Mouse (Mus musculus) myocyte (in vitro differentiated cells): ENCODE measurements around the gene Crk. TPM values are rescaled to one million over a fixed set of nuclear protein-coding genes. Genes with fewer than 3 reads are reported as not detected.
A peak's percentile ranks its signal among the peaks of the same experiment; 100 is the strongest.

ENCODE experiments used
- H3K27me3 ChIP-seq: one replicate; pipeline ENCODE4 v1.6.1; 2011; ENCODE audit not compliant: control insufficient read depth, insufficient read depth, insufficient read length
- H3K36me3 ChIP-seq: one replicate; pipeline ENCODE4 v1.6.1; 2011; ENCODE audit not compliant: control insufficient read depth, insufficient read depth
- H3K4me2 ChIP-seq: one replicate; pipeline ENCODE4 v1.6.1; 2011; ENCODE audit warnings: low read depth, control low read depth
- H3K4me3 ChIP-seq: one replicate; pipeline ENCODE4 v1.5.1; 2011; ENCODE audit warnings: mild to moderate bottlenecking, control low read depth, moderate library complexity
- H3K79me2 ChIP-seq: one replicate; pipeline ENCODE4 v1.6.1; 2011; ENCODE audit not compliant: control insufficient read depth, insufficient read depth
- H3ac ChIP-seq: one replicate; pipeline ENCODE4 v1.6.1; 2011; ENCODE audit not compliant: control insufficient read depth, insufficient read length
- CEBPB ChIP-seq: IDR thresholded peaks from 2 replicates; pipeline ENCODE4 v1.6.1; 2011; ENCODE audit warnings: mild to moderate bottlenecking, moderate library complexity; ENCODE audit not compliant: poor library complexity, insufficient read depth, severe bottlenecking
- E2F4 ChIP-seq: IDR thresholded peaks from one replicate; pipeline ENCODE4 v1.6.1; 2011; ENCODE audit warnings: mild to moderate bottlenecking, control low read depth, moderate library complexity; ENCODE audit not compliant: insufficient read depth
- MAX ChIP-seq: IDR thresholded peaks from one replicate; pipeline ENCODE4 v1.6.1; 2011; ENCODE audit warnings: low read depth, mild to moderate bottlenecking, control low read depth
- MYOD1 ChIP-seq, 3 experiments: IDR thresholded peaks; one replicate each; pipeline ENCODE4 v1.6.1; 2011; ENCODE audit warnings: control low read depth in 2 of 3, low read depth in 2 of 3, mild to moderate bottlenecking in 2 of 3, moderate library complexity in 1 of 3; ENCODE audit not compliant: insufficient read length in 2 of 3, control insufficient read depth in 1 of 3
- MYOG ChIP-seq, 3 experiments: IDR thresholded peaks; one replicate each; pipeline ENCODE4 v1.6.1; 2011; ENCODE audit warnings: control low read depth in 2 of 3, low read depth in 2 of 3, mild to moderate bottlenecking in 2 of 3; ENCODE audit not compliant: insufficient read length in 2 of 3, control insufficient read depth in 1 of 3, insufficient read depth in 1 of 3
- POLR2A ChIP-seq: IDR thresholded peaks from one replicate; pipeline ENCODE4 v1.6.1; 2011; ENCODE audit warnings: low read depth, mild to moderate bottlenecking, control low read depth, moderate library complexity; ENCODE audit not compliant: insufficient read length
- POLR2AphosphoS2 ChIP-seq: IDR thresholded peaks from one replicate; pipeline ENCODE4 v1.6.1; 2011; ENCODE audit warnings: low read depth, control low read depth; ENCODE audit not compliant: insufficient read length
- REST ChIP-seq: IDR thresholded peaks from one replicate; pipeline ENCODE4 v1.6.1; 2011; ENCODE audit warnings: mild to moderate bottlenecking, control low read depth, moderate library complexity; ENCODE audit not compliant: insufficient read depth, insufficient read length
- SRF ChIP-seq: IDR thresholded peaks from one replicate; pipeline ENCODE4 v1.6.1; 2011; ENCODE audit warnings: low read depth; ENCODE audit not compliant: control insufficient read depth, insufficient read length
- TCF12 ChIP-seq: IDR thresholded peaks from one replicate; pipeline ENCODE4 v1.6.1; 2011; ENCODE audit warnings: mild to moderate bottlenecking, control low read depth; ENCODE audit not compliant: poor library complexity, insufficient read depth, severe bottlenecking
- TCF3 ChIP-seq: IDR thresholded peaks from one replicate; pipeline ENCODE4 v1.6.1; 2011; ENCODE audit warnings: low read depth, control low read depth; ENCODE audit not compliant: insufficient read length
- USF1 ChIP-seq: IDR thresholded peaks from one replicate; pipeline ENCODE4 v1.6.1; 2011; ENCODE audit warnings: low read depth, mild to moderate bottlenecking, control low read depth, moderate library complexity
- polyA plus RNA-seq: library from polyadenylated mRNA; unstranded; fragments of >200 nt; fragmentation: generic; extraction: Trizol; gene quantifications from one replicate; pipeline ENCODE4 v1.2.1, GENCODE M21; 2012; ENCODE audit warnings: missing spikeins

Crk gene
- polyA plus RNA-seq, 1 experiment = 34.5 TPM

GRCm38 (mm10) chr11:75652222-75652941 is 26.7 kb upstream of the Crk start:
- Histone ChIP-seq H3K4me3 (peak overlapping the region; percentile 65), H3K4me2 (peak overlapping the region; percentile 90), H3ac (peak overlapping the region; percentile 78), H3K79me2 (peaks cover 18% of the 10 kb centered on the region), H3K36me3 (no peaks in the 10 kb centered on the region), H3K27me3 (no peaks in the 10 kb centered on the region)
- TF ChIP-seq POLR2AphosphoS2 (no peak), POLR2A (no peak)

DNA sequence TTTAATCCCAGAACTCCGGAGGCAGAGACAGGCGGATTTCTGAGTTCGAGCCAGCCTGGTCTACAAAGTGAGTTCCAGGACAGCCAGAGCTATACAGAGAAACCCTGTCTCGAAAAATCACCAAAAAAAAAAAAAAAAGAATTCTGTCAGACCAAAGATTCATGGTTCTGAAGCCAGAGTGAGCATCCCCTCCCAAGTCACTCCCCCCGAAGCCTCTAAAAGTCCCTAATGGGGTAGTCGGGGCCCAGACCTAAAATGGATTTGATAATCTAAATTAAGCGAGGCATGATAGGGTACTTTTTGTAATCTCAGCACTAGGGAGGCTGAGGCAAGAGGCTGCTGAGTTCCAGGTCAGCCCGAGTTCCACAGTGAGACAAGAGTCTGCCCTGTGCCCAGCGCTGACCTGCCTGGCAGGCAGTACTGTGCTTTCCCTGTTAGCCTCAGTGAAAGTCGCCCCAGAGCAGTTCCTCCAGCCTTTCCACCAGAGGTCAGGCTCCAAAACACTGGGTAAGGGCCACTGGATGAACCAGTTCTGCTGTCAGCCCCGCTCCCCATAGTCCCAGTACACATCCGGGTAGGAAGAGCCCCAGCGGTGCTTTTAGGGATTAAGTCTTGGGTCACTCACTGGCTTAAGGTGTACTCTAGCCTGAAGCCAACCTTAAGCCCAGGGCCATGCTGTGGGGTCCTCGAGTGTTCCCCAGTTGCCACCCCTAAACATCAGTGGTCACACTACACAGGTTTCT is 25.9 kb upstream of the Crk start:
- peaks cover 5% of the 10 kb centered on the region for H3K36me3 ChIP-seq
- H3K4me2 ChIP-seq = peak overlapping the region; percentile 90
- TF ChIP-seq MYOD1 (IDR thresholded peaks at IDR 0.05; ENCODE audit: control insufficient read depth in 1 of 3, insufficient read length in 2 of 3, low read depth in 2 of 3) (no peak), MYOG (IDR thresholded peaks at IDR 0.05; ENCODE audit: control insufficient read depth in 1 of 3, insufficient read depth in 1 of 3, insufficient read length in 2 of 3, low read depth in 2 of 3) (no peak), REST (no peak), TCF12 (no peak), USF1 (no peak), SRF (no peak), POLR2AphosphoS2 (no peak), MAX (no peak), TCF3 (no peak), E2F4 (no peak), CEBPB (no peak), POLR2A (no peak)
- peak overlapping the region; percentile 65 for H3K4me3 ChIP-seq
- no peak overlapping the region for H3ac ChIP-seq
- H3K79me2 ChIP-seq = peaks cover 23% of the 10 kb centered on the region
- H3K27me3 ChIP-seq = no peaks in the 10 kb centered on the region

- Histone ChIP-seq H3K4me2 (peak overlapping the region; percentile 90), H3K36me3 (peaks cover 13% of the 10 kb centered on the region), H3K4me3 (peak overlapping the region; percentile 65), H3K27me3 (no peaks in the 10 kb centered on the region), H3ac (no peak overlapping the region), H3K79me2 (peaks cover 23% of the 10 kb centered on the region)
- TF ChIP-seq REST = no peak
- TF ChIP-seq MYOG (IDR thresholded peaks at IDR 0.05; ENCODE audit: control insufficient read depth in 1 of 3, insufficient read depth in 1 of 3, insufficient read length in 2 of 3, low read depth in 2 of 3) = peak in 1 of 3 experiments; percentile 79
- TF ChIP-seq SRF = no peak
- no peak for TF ChIP-seq CEBPB
- no peak for TF ChIP-seq TCF3
- peak in 1 of 3 experiments; percentile 41 for TF ChIP-seq MYOD1 (IDR thresholded peaks at IDR 0.05; ENCODE audit: control insufficient read depth in 1 of 3, insufficient read length in 2 of 3, low read depth in 2 of 3)
- TF ChIP-seq E2F4 = no peak
- TF ChIP-seq TCF12 = no peak
- TF ChIP-seq POLR2A = peak; percentile 73
- TF ChIP-seq POLR2AphosphoS2 = peak; percentile 82
- TF ChIP-seq MAX = no peak
- TF ChIP-seq USF1 = no peak
Observed at GRCm38 (mm10) chr11:75653781-75654470, 25.1 kb upstream of the Crk start.

GRCm38 (mm10) chr11:75654471-75655390 is 24.3 kb upstream of the Crk start:
- Histone ChIP-seq H3K79me2 (peaks cover 23% of the 10 kb centered on the region), H3K36me3 (peaks cover 19% of the 10 kb centered on the region), H3K27me3 (no peaks in the 10 kb centered on the region), H3K4me2 (peak overlapping the region; percentile 86), H3ac (peak overlapping the region; percentile 10), H3K4me3 (peak overlapping the region; percentile 65)
- TF ChIP-seq SRF (no peak), MYOG (IDR thresholded peaks at IDR 0.05; ENCODE audit: control insufficient read depth in 1 of 3, insufficient read depth in 1 of 3, insufficient read length in 2 of 3, low read depth in 2 of 3) (peak in 2 of 3 experiments; percentile 45 to 88), REST (no peak), POLR2A (no peak), CEBPB (no peak), TCF3 (no peak), MYOD1 (IDR thresholded peaks at IDR 0.05; ENCODE audit: control insufficient read depth in 1 of 3, insufficient read length in 2 of 3, low read depth in 2 of 3) (peak in 2 of 3 experiments; percentile 64 to 80)
